Mouse (Mus musculus) cortical plate, adult 2 months (tissue): ENCODE data around the gene Eps8l2. TPM values are rescaled to one million over a fixed set of nuclear protein-coding genes. Genes with fewer than 3 reads are reported as not detected.
"Not testable (repeated sequence)": the region's sequence is repeated elsewhere in the genome, so short reads cannot be mapped to it uniquely, and the experiment has no call there.

Experiments used
- H3K27ac ChIP-seq: fragments of 200-500 bp; 2 replicates; pipeline ENCODE4 v1.5.1; 2012; ENCODE audit warnings: low read length, control low read depth, inconsistent platforms; ENCODE audit not compliant: insufficient read depth
- H3K4me1 ChIP-seq: fragments of 200-500 bp; 2 replicates; pipeline ENCODE4 v1.6.1; 2011; ENCODE audit warnings: low read length; ENCODE audit not compliant: control insufficient read depth, insufficient read depth
- H3K4me3 ChIP-seq: fragments of 200-500 bp; 2 replicates; pipeline ENCODE4 v1.5.1; 2011; ENCODE audit warnings: mild to moderate bottlenecking, low read length, control low read depth; ENCODE audit not compliant: insufficient read depth
- CTCF ChIP-seq: fragments of 200-500 bp; IDR thresholded peaks from 2 replicates; pipeline ENCODE4 v1.5.1; 2011; ENCODE audit warnings: mild to moderate bottlenecking, control low read depth, low read length; ENCODE audit not compliant: insufficient read depth; ENCODE audit errors: extremely low read depth
- POLR2A ChIP-seq: fragments of 200-500 bp; IDR thresholded peaks from 2 replicates; pipeline ENCODE4 v1.6.1; 2011; ENCODE audit warnings: mild to moderate bottlenecking, low read length, control low read depth; ENCODE audit not compliant: insufficient read depth; ENCODE audit errors: extremely low read depth
- polyA plus RNA-seq: library from polyadenylated mRNA; depleted of rRNA; stranded (reverse); fragments of >200 nt; gene quantifications from 2 replicates; pipeline ENCODE4 v1.2.3, GENCODE M21; 2012; rRNA removed

The Eps8l2 gene
- polyA plus RNA-seq, 1 experiment: 6.7 TPM

- no peak for TF ChIP-seq POLR2A
- TF ChIP-seq CTCF: peak; percentile 86
- Histone ChIP-seq H3K27ac (no peak overlapping the region), H3K4me1 (no peaks in the 10 kb centered on the region), H3K4me3 (no peak overlapping the region)
These were observed 64.6 kb downstream of the Eps8l2 start for GRCm38 (mm10) chr7:141403305-141403704.

- Histone ChIP-seq H3K27ac (no peak overlapping the region), H3K4me3 (no peak overlapping the region), H3K4me1 (no peaks in the 10 kb centered on the region; the same call in 1 of the 2 replicates)
- TF ChIP-seq CTCF (no peak), POLR2A (no peak)
These were observed 66.8 kb downstream of the Eps8l2 start for GRCm38 (mm10) chr7:141405466-141405865.

- not testable (repeated sequence) for H3K27ac ChIP-seq, H3K4me3 ChIP-seq, H3K4me1 ChIP-seq
These were observed 69.0 kb downstream of the Eps8l2 start for GRCm38 (mm10) chr7:141407670-141408069.

- Histone ChIP-seq H3K27ac (no peak overlapping the region), H3K4me3 (no peak overlapping the region), H3K4me1 (no peaks in the 10 kb centered on the region; the same call in 1 of the 2 replicates)
- TF ChIP-seq POLR2A (no peak), CTCF (peak; percentile 84)
These were observed 70.2 kb downstream of the Eps8l2 start for GRCm38 (mm10) chr7:141408833-141409232.

- Histone ChIP-seq H3K4me3 (no peak overlapping the region), H3K4me1 (no peaks in the 10 kb centered on the region; the same call in 1 of the 2 replicates), H3K27ac (no peak overlapping the region)
- TF ChIP-seq POLR2A: no peak
- TF ChIP-seq CTCF: no peak
These were observed 72.0 kb downstream of the Eps8l2 start for GRCm38 (mm10) chr7:141410631-141411030.

- Histone ChIP-seq H3K27ac (no peak overlapping the region), H3K4me3 (no peak overlapping the region), H3K4me1 (no peaks in the 10 kb centered on the region; the same call in 1 of the 2 replicates)
- TF ChIP-seq POLR2A: no peak
- TF ChIP-seq CTCF: no peak
These were observed 73.0 kb downstream of the Eps8l2 start for GRCm38 (mm10) chr7:141411667-141412066.

Other genes with a start within 250 kb of the Eps8l2 start
- 4.0 and 4.3 TPM in 2 replicates for gene Sigirr, start 238.3 kb upstream of the Eps8l2 start, polyA plus RNA-seq
- gene Ano9, start 221.1 kb upstream of the Eps8l2 start, polyA plus RNA-seq: 0.08 TPM in 1 of 2 replicates, not detected in the other
- 57.6 and 58.9 TPM in 2 replicates for gene Ptdss2, start 216.5 kb upstream of the Eps8l2 start, polyA plus RNA-seq
- 38.6 and 38.8 TPM in 2 replicates for gene Rnh1, start 166.0 kb upstream of the Eps8l2 start, polyA plus RNA-seq
- gene Hras, start 144.9 kb upstream of the Eps8l2 start, polyA plus RNA-seq: 256 and 265 TPM in 2 replicates
- 5.4 and 5.8 TPM in 2 replicates for gene Lrrc56, start 144.7 kb upstream of the Eps8l2 start, polyA plus RNA-seq
- 0.17 and 0.27 TPM in 2 replicates for gene Lmntd2, start 124.8 kb upstream of the Eps8l2 start, polyA plus RNA-seq
- gene Rassf7, start 123.0 kb upstream of the Eps8l2 start, polyA plus RNA-seq: 1.5 and 2.2 TPM in 2 replicates
- 24.3 and 26.0 TPM in 2 replicates for gene Phrf1, start 110.1 kb upstream of the Eps8l2 start, polyA plus RNA-seq
- 6.8 and 7.5 TPM in 2 replicates for gene Irf7, start 72.4 kb upstream of the Eps8l2 start, polyA plus RNA-seq
- 0.04 TPM in 1 of 2 replicates, not detected in the other for gene Cdhr5, start 62.1 kb upstream of the Eps8l2 start, polyA plus RNA-seq
- 0.27 and 0.38 TPM in 2 replicates for gene Sct, start 59.7 kb upstream of the Eps8l2 start, polyA plus RNA-seq
- 0.42 and 0.50 TPM in 2 replicates for gene Drd4, start 46.9 kb upstream of the Eps8l2 start, polyA plus RNA-seq
- 31.8 and 35.5 TPM in 2 replicates for gene Deaf1, start 11.2 kb upstream of the Eps8l2 start, polyA plus RNA-seq
- gene Tmem80, start 11.1 kb upstream of the Eps8l2 start, polyA plus RNA-seq: 56.7 and 59.2 TPM in 2 replicates
- gene Taldo1, start 53.3 kb downstream of the Eps8l2 start, polyA plus RNA-seq: 182 and 193 TPM in 2 replicates
- gene Gatd1, start 75.3 kb downstream of the Eps8l2 start, polyA plus RNA-seq: 57.0 and 58.9 TPM in 2 replicates
- 228 and 231 TPM in 2 replicates for gene Cend1, start 90.6 kb downstream of the Eps8l2 start, polyA plus RNA-seq
- 242 and 244 TPM in 2 replicates for gene Slc25a22, start 99.0 kb downstream of the Eps8l2 start, polyA plus RNA-seq
- gene Pidd1, start 105.1 kb downstream of the Eps8l2 start, polyA plus RNA-seq: 2.7 and 2.8 TPM in 2 replicates
- gene Rplp2, start 108.5 kb downstream of the Eps8l2 start, polyA plus RNA-seq: 611 and 653 TPM in 2 replicates
- gene Pnpla2, start 116.3 kb downstream of the Eps8l2 start, polyA plus RNA-seq: 31.6 and 32.2 TPM in 2 replicates
- 4.8 and 7.4 TPM in 2 replicates for gene Cracr2b, start 122.2 kb downstream of the Eps8l2 start, polyA plus RNA-seq
- 63.5 and 66.0 TPM in 2 replicates for gene Cd151, start 128.5 kb downstream of the Eps8l2 start, polyA plus RNA-seq
- gene Polr2l, start 136.3 kb downstream of the Eps8l2 start, polyA plus RNA-seq: 49.3 and 52.1 TPM in 2 replicates
- gene Tspan4, start 136.4 kb downstream of the Eps8l2 start, polyA plus RNA-seq: 32.4 and 33.0 TPM in 2 replicates
- gene Chid1, start 201.0 kb downstream of the Eps8l2 start, polyA plus RNA-seq: 43.0 and 48.8 TPM in 2 replicates
- 70.2 and 75.7 TPM in 2 replicates for gene Ap2a2, start 223.3 kb downstream of the Eps8l2 start, polyA plus RNA-seq